Mouse (Mus musculus) G1E (cell line): ENCODE data around the gene Vmn1r229. TPM values are rescaled to one million over a fixed set of nuclear protein-coding genes. Genes with fewer than 3 reads are reported as not detected.

ENCODE experiments used
- ATAC-seq: 2 replicates; pipeline ENCODE4 v1.8.0; 2016; ENCODE audit warnings: mild to moderate bottlenecking; ENCODE audit not compliant: insufficient number of reproducible peaks, poor library complexity, low FRiP score, severe bottlenecking; ENCODE audit errors: extremely low read depth
- DNase-seq: peaks from one replicate; pipeline ENCODE4 v3.0.0; 2012; ENCODE audit warnings: low spot score
- H3K27me3 ChIP-seq: 2 replicates; pipeline ENCODE4 v1.6.1; 2012; ENCODE audit warnings: mild to moderate bottlenecking, low read length, inconsistent platforms; ENCODE audit not compliant: insufficient read depth
- H3K36me3 ChIP-seq: replicated peaks from 2 replicates; pipeline ENCODE3; 2012; ENCODE audit warnings: mild to moderate bottlenecking, inconsistent platforms
- H3K4me1 ChIP-seq: 2 replicates; pipeline ENCODE4 v1.6.1; 2012; ENCODE audit warnings: low read depth, low read length, inconsistent platforms, mixed read lengths; ENCODE audit not compliant: insufficient read depth
- H3K4me3 ChIP-seq: 2 replicates; pipeline ENCODE4 v1.5.1; 2012; ENCODE audit warnings: low read depth, mild to moderate bottlenecking, inconsistent platforms, low read length, moderate library complexity, mixed read lengths
- H3K9me3 ChIP-seq: replicated peaks from 2 replicates; pipeline ENCODE4 v1.6.1; 2012; ENCODE audit warnings: inconsistent platforms
- CTCF ChIP-seq: IDR thresholded peaks from 2 replicates; pipeline ENCODE4 v1.5.1; 2012; ENCODE audit warnings: low read depth, low read length, inconsistent platforms, mixed read lengths
- GATA1 ChIP-seq: IDR thresholded peaks from 2 replicates; pipeline ENCODE4 v1.6.1; 2012; ENCODE audit warnings: borderline replicate concordance, low read length, inconsistent platforms, mixed read lengths
- GATA2 ChIP-seq: IDR thresholded peaks from 2 replicates; pipeline ENCODE4 v1.6.1; 2012; ENCODE audit warnings: low read depth, low read length, inconsistent platforms, borderline replicate concordance
- POLR2AphosphoS5 ChIP-seq: IDR thresholded peaks from 2 replicates; pipeline ENCODE4 v1.6.1; 2012; ENCODE audit warnings: low read depth, low read length, inconsistent platforms; ENCODE audit not compliant: insufficient replicate concordance
- TAL1 ChIP-seq: conservative IDR thresholded peaks from 2 replicates; pipeline ENCODE4 v1.6.1; 2012; ENCODE audit warnings: low read depth, low read length, inconsistent platforms, mixed read lengths
- polyA plus RNA-seq: library from polyadenylated mRNA; stranded (reverse); fragments of >175 nt; gene quantifications from 2 replicates; pipeline ENCODE4 v1.2.3, GENCODE M21; 2012
- total RNA-seq, 2 experiments: library from RNA; stranded (forward) in 1 of 2; stranded (reverse) in 1 of 2; fragments of 200-1000 nt in 1 of 2; fragments of >200 nt in 1 of 2; fragmentation: Nextera tagmentation in 1 of 2; gene quantifications; 2 replicates each; pipeline ENCODE4 v1.2.3; 2014 to 2017

Gene Vmn1r229
- total RNA-seq (2014; fragmentation: Nextera tagmentation) (not detected in 2 replicates), total RNA-seq (2017) (0.06 and 0.11 TPM in 2 replicates), polyA plus RNA-seq (not detected in 2 replicates)

GRCm38 (mm10) chr17:20811255-20811654, at the start of gene Vmn1r229:
Gene Vmn1r229, plus strand, starts transcription at chr17:20811555.
- H3K9me3 ChIP-seq = no peaks in the 10 kb centered on the region
- TF ChIP-seq GATA2 = no peak
- no peak for TF ChIP-seq CTCF
- TF ChIP-seq POLR2AphosphoS5 = no peak
- TF ChIP-seq TAL1 = no peak
- 0 out of 2 replicates have a peak, but pooled peaks cover 3% of the 10 kb centered on the region for H3K27me3 ChIP-seq
- H3K36me3 ChIP-seq = no peaks in the 10 kb centered on the region
- H3K4me1 ChIP-seq = no peaks in the 10 kb centered on the region
- no peak within 1 kb of the TSS for H3K4me3 ChIP-seq
- no peak for DNase-seq
- no peak for ATAC-seq

GRCm38 (mm10) chr17:20786057-20786456, 25.3 kb upstream of the Vmn1r229 start, which contains the start of gene Vmn1r228:
Gene Vmn1r228, minus strand, starts transcription at chr17:20786157.
- Histone ChIP-seq H3K36me3 (no peaks in the 10 kb centered on the region), H3K27me3 (peaks cover 3% of the 10 kb centered on the region; the same call in 1 of the 2 replicates), H3K4me3 (no peak within 1 kb of the TSS), H3K9me3 (no peaks in the 10 kb centered on the region), H3K4me1 (no peaks in the 10 kb centered on the region)
- DNase-seq (no peak), ATAC-seq (no peak)
- TF ChIP-seq POLR2AphosphoS5 (no peak), GATA2 (no peak), TAL1 (no peak), CTCF (no peak), GATA1 (no peak)

- Histone ChIP-seq H3K4me3 (no peak within 1 kb of the TSS), H3K9me3 (no peaks in the 10 kb centered on the region), H3K4me1 (no peaks in the 10 kb centered on the region), H3K36me3 (no peaks in the 10 kb centered on the region), H3K27me3 (no peaks in the 10 kb centered on the region)
- TF ChIP-seq GATA1 (no peak), TAL1 (no peak), GATA2 (no peak), CTCF (no peak)
- DNase-seq = no peak
- ATAC-seq = no peak
Observed at GRCm38 (mm10) chr17:20840144-20840543, 28.8 kb downstream of the Vmn1r229 start, which contains the start of gene Vmn1r230. Gene Vmn1r230, plus strand, starts transcription at chr17:20840444.

Other genes starting within 250 kb of the Vmn1r229 start
- gene Vmn2r109, start 246.8 kb upstream of the Vmn1r229 start, total RNA-seq (2014; fragmentation: Nextera tagmentation) = not detected in 2 replicates
- 0.06 TPM in 1 of 2 replicates, not detected in the other for gene Vmn2r109, start 246.8 kb upstream of the Vmn1r229 start, total RNA-seq (2017)
- not detected in 2 replicates for gene Vmn2r109, start 246.8 kb upstream of the Vmn1r229 start, polyA plus RNA-seq
- not detected in 2 replicates for gene Vmn2r110, start 215.1 kb upstream of the Vmn1r229 start, total RNA-seq (2014; fragmentation: Nextera tagmentation)
- 0.06 and 0.22 TPM in 2 replicates for gene Vmn2r110, start 215.1 kb upstream of the Vmn1r229 start, total RNA-seq (2017)
- not detected in 2 replicates for gene Vmn2r110, start 215.1 kb upstream of the Vmn1r229 start, polyA plus RNA-seq
- gene Fpr-rs3, start 186.7 kb upstream of the Vmn1r229 start, total RNA-seq (2014; fragmentation: Nextera tagmentation) = not detected in 2 replicates
- gene Fpr-rs3, start 186.7 kb upstream of the Vmn1r229 start, total RNA-seq (2017) = 0.33 TPM in 1 of 2 replicates, not detected in the other
- gene Fpr-rs3, start 186.7 kb upstream of the Vmn1r229 start, polyA plus RNA-seq = not detected in 2 replicates
- gene Vmn1r226, start 128.7 kb upstream of the Vmn1r229 start, total RNA-seq (2014; fragmentation: Nextera tagmentation) = not detected in 2 replicates
- gene Vmn1r226, start 128.7 kb upstream of the Vmn1r229 start, total RNA-seq (2017) = 0.05 and 0.06 TPM in 2 replicates
- gene Vmn1r226, start 128.7 kb upstream of the Vmn1r229 start, polyA plus RNA-seq = not detected in 2 replicates
- gene Vmn1r227, start 81.7 kb upstream of the Vmn1r229 start, total RNA-seq (2014; fragmentation: Nextera tagmentation) = not detected in 2 replicates
- gene Vmn1r227, start 81.7 kb upstream of the Vmn1r229 start, total RNA-seq (2017) = 0.05 and 0.06 TPM in 2 replicates
- not detected in 2 replicates for gene Vmn1r227, start 81.7 kb upstream of the Vmn1r229 start, polyA plus RNA-seq
- not detected in 2 replicates for gene Vmn1r228, start 25.4 kb upstream of the Vmn1r229 start, total RNA-seq (2014; fragmentation: Nextera tagmentation)
- 0.05 and 0.17 TPM in 2 replicates for gene Vmn1r228, start 25.4 kb upstream of the Vmn1r229 start, total RNA-seq (2017)
- not detected in 2 replicates for gene Vmn1r228, start 25.4 kb upstream of the Vmn1r229 start, polyA plus RNA-seq
- gene Vmn1r230, start 28.9 kb downstream of the Vmn1r229 start, total RNA-seq (2014; fragmentation: Nextera tagmentation) = not detected in 2 replicates
- gene Vmn1r230, start 28.9 kb downstream of the Vmn1r229 start, total RNA-seq (2017) = under 0.01 and 0.11 TPM in 2 replicates
- gene Vmn1r230, start 28.9 kb downstream of the Vmn1r229 start, polyA plus RNA-seq = not detected in 2 replicates
- 3.4 TPM in 1 of 2 replicates, not detected in the other for gene Vmn1r231, start 93.5 kb downstream of the Vmn1r229 start, total RNA-seq (2014; fragmentation: Nextera tagmentation)
- 0.23 and 0.44 TPM in 2 replicates for gene Vmn1r231, start 93.5 kb downstream of the Vmn1r229 start, total RNA-seq (2017)
- not detected in 2 replicates for gene Vmn1r231, start 93.5 kb downstream of the Vmn1r229 start, polyA plus RNA-seq
- not detected in 2 replicates for gene Vmn1r232, start 108.2 kb downstream of the Vmn1r229 start, total RNA-seq (2014; fragmentation: Nextera tagmentation)
- 0.16 TPM in 1 of 2 replicates, not detected in the other for gene Vmn1r232, start 108.2 kb downstream of the Vmn1r229 start, total RNA-seq (2017)
- gene Vmn1r232, start 108.2 kb downstream of the Vmn1r229 start, polyA plus RNA-seq = not detected in 2 replicates
- 472 and 480 TPM in 2 replicates for gene Ppp2r1a, start 133.8 kb downstream of the Vmn1r229 start, total RNA-seq (2014; fragmentation: Nextera tagmentation)
- 145 and 156 TPM in 2 replicates for gene Ppp2r1a, start 133.8 kb downstream of the Vmn1r229 start, total RNA-seq (2017)
- 103 and 224 TPM in 2 replicates for gene Ppp2r1a, start 133.8 kb downstream of the Vmn1r229 start, polyA plus RNA-seq
- not detected in 2 replicates for gene Vmn1r233, start 184.9 kb downstream of the Vmn1r229 start, total RNA-seq (2014; fragmentation: Nextera tagmentation)
- gene Vmn1r233, start 184.9 kb downstream of the Vmn1r229 start, total RNA-seq (2017) = 0.05 and 0.12 TPM in 2 replicates
- not detected in 2 replicates for gene Vmn1r233, start 184.9 kb downstream of the Vmn1r229 start, polyA plus RNA-seq
- 37.9 and 47.3 TPM in 2 replicates for gene Zfp160, start 197.3 kb downstream of the Vmn1r229 start, total RNA-seq (2014; fragmentation: Nextera tagmentation)
- 28.4 and 31.1 TPM in 2 replicates for gene Zfp160, start 197.3 kb downstream of the Vmn1r229 start, total RNA-seq (2017)
- 0.79 and 1.4 TPM in 2 replicates for gene Zfp160, start 197.3 kb downstream of the Vmn1r229 start, polyA plus RNA-seq